Mouse (Mus musculus) testis, postnatal 10 days (tissue): ENCODE data around the gene Pfkfb2.

ENCODE experiments used
- DNase-seq: peaks from one replicate; pipeline ENCODE4 v3.0.0; 2021; ENCODE audit warnings: low spot score

Pfkfb2 gene

GRCm38 (mm10) chr1:130737916-130738315, 8.9 kb upstream of the Pfkfb2 start:
- no peak for DNase-seq

- no peak for DNase-seq
Measured at GRCm38 (mm10) chr1:130737411-130737881, 8.4 kb upstream of the Pfkfb2 start.

- DNase-seq, result no peak
Measured at GRCm38 (mm10) chr1:130734852-130735251, 5.8 kb upstream of the Pfkfb2 start.

GRCm38 (mm10) chr1:130734452-130734851, 5.4 kb upstream of the Pfkfb2 start:
- DNase-seq, result no peak

- no peak for DNase-seq
Measured at GRCm38 (mm10) chr1:130733671-130734070, 4.6 kb upstream of the Pfkfb2 start.

GRCm38 (mm10) chr1:130732706-130733658, 3.9 kb upstream of the Pfkfb2 start:
- no peak for DNase-seq

GRCm38 (mm10) chr1:130731741-130732337, 2.8 kb upstream of the Pfkfb2 start, which contains the start of gene AA986860:
Gene AA986860, plus strand, starts transcription at chr1:130731976.
- no peak for DNase-seq

- no peak for DNase-seq
Measured at GRCm38 (mm10) chr1:130728708-130729107, 345 bp downstream of the Pfkfb2 start.

GRCm38 (mm10) chr1:130728070-130728469, 983 bp downstream of the Pfkfb2 start:
- no peak for DNase-seq

- no peak for DNase-seq
Measured at GRCm38 (mm10) chr1:130726396-130726795, 2.7 kb downstream of the Pfkfb2 start.

- no peak for DNase-seq
Measured at GRCm38 (mm10) chr1:130724206-130724605, 4.8 kb downstream of the Pfkfb2 start.

GRCm38 (mm10) chr1:130717291-130717871, 11.7 kb downstream of the Pfkfb2 start, which contains the start of gene Yod1:
Gene Yod1, plus strand, starts transcription at chr1:130717327.
- DNase-seq, result peak; percentile 94

- no peak for DNase-seq
Measured at GRCm38 (mm10) chr1:130716513-130717290, 12.4 kb downstream of the Pfkfb2 start.

- DNase-seq, result peak; percentile 50
Measured at GRCm38 (mm10) chr1:130716218-130716512, 12.9 kb downstream of the Pfkfb2 start.

GRCm38 (mm10) chr1:130715561-130716217, 13.4 kb downstream of the Pfkfb2 start, which contains the start of gene Gm29427:
Gene Gm29427, minus strand, starts transcription at chr1:130715799.
- DNase-seq, result peak; percentile 92

- DNase-seq, result no peak
Measured at GRCm38 (mm10) chr1:130714046-130714445, 15.0 kb downstream of the Pfkfb2 start.

GRCm38 (mm10) chr1:130710283-130711080, 18.6 kb downstream of the Pfkfb2 start:
- DNase-seq, result no peak

GRCm38 (mm10) chr1:130703613-130704012, 25.4 kb downstream of the Pfkfb2 start:
- DNase-seq, result no peak

GRCm38 (mm10) chr1:130701976-130702375, 27.1 kb downstream of the Pfkfb2 start:
- no peak for DNase-seq

GRCm38 (mm10) chr1:130699937-130700633, 29.0 kb downstream of the Pfkfb2 start:
- DNase-seq, result no peak
